Mouse (Mus musculus): ENCODE results near the gene Aida. TPM values are rescaled to one million over a fixed set of nuclear protein-coding genes. Genes with fewer than 3 reads are reported as not detected.

The Aida gene
- polyA plus RNA-seq, 1 experiment from 2014 or later, result 57.1 TPM

DNA sequence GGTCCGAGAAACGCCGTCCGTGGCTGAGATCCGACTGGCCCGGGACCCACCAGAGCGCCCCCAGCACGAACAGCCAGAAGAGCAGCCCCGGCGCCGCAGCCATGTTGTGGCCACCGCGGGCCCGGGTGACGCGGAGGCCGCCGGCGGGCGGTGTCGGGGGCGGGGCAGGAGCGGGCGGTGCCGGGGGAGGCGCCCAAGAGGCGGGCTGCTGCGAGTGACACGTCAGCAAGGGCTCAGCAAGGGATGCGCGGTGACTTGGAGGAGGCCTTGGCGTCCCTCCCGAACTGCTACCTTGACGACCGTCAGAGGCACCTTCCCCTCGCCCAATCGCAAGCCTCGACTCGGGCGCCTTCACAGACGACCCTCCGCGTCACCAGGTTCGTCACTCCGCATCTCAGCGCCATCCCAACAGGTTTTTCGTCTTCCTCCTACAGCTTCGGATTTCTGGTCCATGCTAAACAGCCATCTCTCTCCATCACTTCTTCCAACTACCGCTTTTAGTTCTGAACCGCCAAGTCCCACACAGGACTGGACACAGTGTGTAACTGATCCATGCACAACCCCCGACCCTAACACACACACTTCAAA, 73.1 kb downstream of the Aida start, which contains the start of gene Mia3:
TSS of gene Mia3 (minus strand) at position 127 of the 588 bp plus-strand sequence.
- Histone ChIP-seq H3K27ac (peak within 1 kb of the TSS; percentile 76), H3K4me3 (peak within 1 kb of the TSS; percentile 78), H3K9ac (peak within 1 kb of the TSS; percentile 76), H3K9me3 (no peaks in the 10 kb centered on the region), H3K4me2 (peak within 1 kb of the TSS; percentile 87), H3K4me1 (peaks cover 19% of the 10 kb centered on the region), H3K27me3 (replicated peaks) (no peaks in the 10 kb centered on the region), H3K36me3 (replicated peaks) (0 out of 2 replicates have a peak, but pooled peaks cover under 1% of the 10 kb centered on the region)
- WGBS, result under 1% methylated on average over 49 of the region's 51 CpGs
- peak; percentile 99 for ATAC-seq (replicated peaks)

DNA sequence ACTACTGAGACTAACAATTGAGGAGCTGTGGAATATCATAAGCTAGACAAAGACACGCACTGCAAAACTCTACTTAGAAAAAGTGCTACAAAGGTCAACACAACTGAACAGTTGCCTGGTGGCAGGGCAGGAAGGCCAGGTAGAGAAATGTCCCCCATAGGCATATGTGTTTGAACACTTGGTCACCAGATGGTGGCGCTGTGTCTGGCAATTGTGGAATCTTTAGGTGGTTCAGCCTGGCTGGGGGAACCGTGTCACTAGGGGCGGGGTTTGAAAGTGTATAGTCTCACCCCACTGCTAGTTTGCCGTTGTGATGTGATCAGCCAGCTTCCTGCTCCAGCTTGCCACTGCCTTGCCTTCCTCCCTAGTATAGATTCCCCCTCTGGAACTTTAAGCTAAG, 78.3 kb downstream of the Aida start:
- 0 out of 2 replicates have a peak, but pooled peaks cover 3% of the 10 kb centered on the region for H3K27me3 ChIP-seq (replicated peaks)
- 79% methylated on average over 5 of the region's 5 CpGs for WGBS
- no peak overlapping the region for H3K27ac ChIP-seq
- no peak overlapping the region for H3K9ac ChIP-seq
- H3K9me3 ChIP-seq, result no peaks in the 10 kb centered on the region
- H3K4me2 ChIP-seq, result no peak overlapping the region
- no peaks in the 10 kb centered on the region for H3K36me3 ChIP-seq (replicated peaks)
- peaks cover 6% of the 10 kb centered on the region; the same call in 1 of the 2 replicates for H3K4me1 ChIP-seq
- no peak for ATAC-seq (replicated peaks)
- no peak overlapping the region for H3K4me3 ChIP-seq

Other genes starting within 250 kb of the Aida start
- 9.6 and 9.9 TPM in 2 replicates for gene Disp1, start 75.1 kb upstream of the Aida start, polyA plus RNA-seq (2015; fragmentation: Nextera tagmentation; extraction: Ambion mirVana)
- 99.6 and 106 TPM in 2 replicates for gene Brox, start 679 bp downstream of the Aida start, polyA plus RNA-seq (2015; fragmentation: Nextera tagmentation; extraction: Ambion mirVana)
- 106 and 114 TPM in 2 replicates for gene Mia3, start 73.0 kb downstream of the Aida start, polyA plus RNA-seq (2015; fragmentation: Nextera tagmentation; extraction: Ambion mirVana)
- 16.6 and 17.4 TPM in 2 replicates for gene Taf1a, start 92.4 kb downstream of the Aida start, polyA plus RNA-seq (2015; fragmentation: Nextera tagmentation; extraction: Ambion mirVana)
- gene Hhipl2, start 121.6 kb downstream of the Aida start, polyA plus RNA-seq (2015; fragmentation: Nextera tagmentation; extraction: Ambion mirVana), result 0.17 and 0.82 TPM in 2 replicates